Mouse (Mus musculus): Measurements from ENCODE around the gene Ntm.

The Ntm gene

DNA sequence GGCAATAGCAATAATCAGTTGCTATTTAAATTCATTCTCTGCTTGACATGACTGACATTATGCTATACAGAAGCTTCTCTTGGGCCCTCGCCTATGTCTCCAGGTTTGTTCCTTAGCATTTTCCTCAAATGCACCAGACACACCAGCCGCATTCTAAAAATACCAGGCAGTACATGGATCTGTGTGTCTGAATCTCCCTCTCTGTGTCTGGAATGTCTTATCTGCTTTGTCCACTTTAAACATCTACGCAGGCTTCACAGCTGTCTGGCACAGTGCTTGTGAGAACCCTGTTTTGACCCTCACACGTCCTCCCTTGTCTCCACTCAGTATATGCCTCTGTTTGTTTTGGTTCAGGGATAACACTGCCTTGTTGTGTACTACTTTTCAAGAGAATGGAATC, 937.3 kb downstream of the Ntm start:
- no peak for DNase-seq (ENCODE audit: low read depth)

DNA sequence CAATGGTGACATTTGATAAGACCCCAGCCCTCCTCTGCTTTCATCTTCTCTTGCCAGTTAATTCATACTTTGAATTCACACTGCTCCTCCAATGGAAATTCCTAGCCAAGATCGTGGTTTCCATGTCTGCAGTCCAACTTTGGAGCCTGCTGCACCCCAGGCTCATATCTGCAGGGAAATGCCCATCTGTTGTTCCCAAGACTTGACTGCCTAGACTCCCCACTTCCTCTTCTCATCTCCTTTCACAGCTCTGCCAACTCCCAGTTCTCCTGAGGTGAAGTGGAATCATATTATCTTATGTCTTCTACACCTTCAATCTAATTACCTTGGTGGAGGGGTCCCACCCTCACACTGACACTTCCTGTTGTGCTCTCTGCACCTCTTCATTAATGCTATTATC, 937.8 kb downstream of the Ntm start:
- DNase-seq (ENCODE audit: low read depth), result no peak

DNA sequence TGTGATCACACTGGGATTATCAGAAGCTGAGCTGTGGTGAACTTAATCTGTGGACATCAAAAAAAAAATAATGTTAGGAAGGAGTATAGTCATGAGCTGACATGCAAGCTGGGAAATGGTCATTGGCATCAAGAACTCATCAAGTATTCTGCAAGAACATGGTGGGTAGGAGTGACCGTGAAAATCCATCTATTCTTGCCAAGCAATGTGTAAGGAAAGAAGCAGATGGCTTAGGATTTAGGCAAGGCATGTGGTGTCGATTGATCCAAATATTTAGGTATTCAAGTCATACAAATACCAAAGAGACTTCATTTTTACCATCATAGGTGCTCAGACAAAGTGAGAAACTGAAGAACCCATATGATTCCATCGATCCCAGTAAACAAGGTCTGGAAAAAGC, 946.1 kb downstream of the Ntm start:
- no peak for DNase-seq (ENCODE audit: low read depth)

DNA sequence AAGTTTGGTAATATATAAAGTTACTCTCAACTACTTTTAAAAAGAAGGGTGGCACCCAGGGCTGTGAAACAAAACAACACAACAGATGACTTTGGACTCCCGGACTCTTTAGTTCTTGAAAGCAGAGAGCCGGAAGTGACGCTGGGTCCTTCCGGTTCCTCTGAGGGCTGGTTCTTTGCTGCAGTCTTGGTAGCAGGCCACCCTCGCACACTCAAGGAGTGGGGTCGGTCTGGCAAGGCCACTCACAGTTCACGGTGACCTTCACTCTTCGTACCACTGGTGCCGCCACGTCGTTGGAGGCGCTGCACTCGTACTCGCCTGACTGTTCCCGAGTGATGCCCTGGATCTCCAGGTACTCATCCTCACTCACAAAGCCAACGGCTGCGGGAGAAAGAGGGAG, 949.1 kb downstream of the Ntm start:
- no peak for DNase-seq (ENCODE audit: low read depth)

DNA sequence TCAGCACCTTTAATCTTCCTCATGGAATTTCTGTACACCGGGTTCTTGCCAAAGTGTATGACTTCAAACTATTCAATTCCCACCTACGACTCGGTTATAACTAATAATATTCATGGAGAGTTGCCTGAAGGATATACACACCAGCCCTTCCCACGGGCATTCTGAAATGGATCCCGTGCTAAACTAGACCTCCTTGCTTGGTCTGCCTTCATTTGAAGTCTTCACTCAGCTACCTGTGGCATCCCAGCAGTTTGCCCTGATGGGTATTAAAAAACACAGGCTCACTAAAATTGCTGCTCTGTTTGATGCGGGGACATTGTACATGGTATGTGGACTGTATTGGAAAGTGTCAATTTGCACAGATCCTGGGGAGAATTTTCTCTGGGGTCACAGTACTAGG, 950.4 kb downstream of the Ntm start:
- DNase-seq (ENCODE audit: low read depth), result no peak

DNA sequence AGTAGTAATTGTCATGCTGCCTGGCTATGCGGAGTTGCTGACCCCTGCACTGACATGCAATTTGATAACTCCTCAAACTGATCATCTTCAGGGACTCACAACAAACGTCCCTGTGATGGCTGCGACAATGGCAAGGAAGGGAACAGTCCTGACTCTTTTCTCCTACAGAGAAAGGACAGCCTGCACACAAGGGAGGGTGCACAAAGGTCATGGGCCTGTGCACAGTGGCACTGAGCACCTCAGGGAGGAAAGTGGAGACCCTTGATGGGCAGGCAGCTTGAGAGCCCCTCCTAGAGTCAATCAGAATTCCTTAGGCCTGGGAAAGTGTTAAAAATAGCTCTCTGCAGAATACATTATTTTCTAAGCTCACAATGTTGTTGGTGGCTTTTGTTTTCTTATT, 951.5 kb downstream of the Ntm start:
- no peak for DNase-seq (ENCODE audit: low read depth)

DNA sequence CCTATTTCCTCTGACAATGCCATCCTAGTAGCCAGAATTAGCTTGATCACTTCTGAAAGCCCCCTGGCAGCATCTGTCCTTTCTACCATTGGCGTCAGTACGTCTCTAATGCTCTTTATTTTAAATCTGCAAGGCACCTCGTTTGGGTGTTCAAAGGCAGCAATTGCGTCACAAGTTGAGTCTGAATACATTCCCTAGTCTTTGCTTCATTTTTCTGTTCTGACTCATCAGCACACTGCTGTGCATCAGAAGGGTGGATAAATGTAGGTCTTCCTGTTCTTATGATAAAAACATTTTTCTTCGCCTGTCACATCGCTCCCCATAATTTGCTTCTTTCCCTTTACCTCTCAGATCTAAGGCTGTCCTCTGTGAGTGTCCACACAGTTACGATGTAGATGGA, 958.4 kb downstream of the Ntm start:
- no peak for DNase-seq (ENCODE audit: low read depth)

DNA sequence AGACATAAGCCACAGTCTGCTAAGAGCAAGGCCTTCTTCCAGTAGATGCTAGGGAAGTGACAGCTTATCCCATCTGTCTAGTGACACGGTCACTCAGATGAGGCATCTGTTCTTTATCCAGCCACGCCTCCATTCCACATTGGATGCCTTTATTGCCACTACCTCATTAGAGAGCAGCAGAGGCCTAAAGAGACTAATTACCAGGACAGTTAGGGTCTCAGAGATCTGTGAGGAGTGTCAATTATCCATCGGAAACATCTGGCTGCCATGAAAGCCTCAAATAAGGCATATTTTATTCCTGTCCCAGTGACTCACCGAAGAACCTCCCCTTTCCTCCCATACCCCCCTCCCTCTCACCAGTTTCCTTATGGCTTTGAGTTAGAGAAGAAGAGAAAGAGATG, 963.0 kb downstream of the Ntm start:
- no peak for DNase-seq (ENCODE audit: low read depth)

DNA sequence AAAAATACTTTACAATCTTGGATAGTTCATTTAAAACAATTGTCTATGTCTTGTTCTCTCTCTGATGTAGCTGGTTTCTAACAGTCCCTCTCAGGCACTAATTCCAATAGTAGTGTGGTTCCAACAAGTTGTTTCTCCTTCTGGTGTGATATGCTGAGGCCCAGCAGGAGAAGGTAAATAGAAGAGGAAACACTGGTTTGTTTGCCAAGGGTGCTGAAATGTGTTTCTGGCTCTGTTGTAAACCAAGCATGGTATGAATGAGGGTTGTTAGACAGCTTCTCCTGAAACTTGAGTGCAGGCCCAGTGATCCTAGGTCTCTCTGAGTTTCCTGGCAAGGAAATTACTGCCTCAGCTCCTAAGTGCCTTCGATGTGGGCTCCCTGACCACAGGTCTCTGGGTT, 985.7 kb downstream of the Ntm start:
- no peak for DNase-seq (ENCODE audit: low read depth)

DNA sequence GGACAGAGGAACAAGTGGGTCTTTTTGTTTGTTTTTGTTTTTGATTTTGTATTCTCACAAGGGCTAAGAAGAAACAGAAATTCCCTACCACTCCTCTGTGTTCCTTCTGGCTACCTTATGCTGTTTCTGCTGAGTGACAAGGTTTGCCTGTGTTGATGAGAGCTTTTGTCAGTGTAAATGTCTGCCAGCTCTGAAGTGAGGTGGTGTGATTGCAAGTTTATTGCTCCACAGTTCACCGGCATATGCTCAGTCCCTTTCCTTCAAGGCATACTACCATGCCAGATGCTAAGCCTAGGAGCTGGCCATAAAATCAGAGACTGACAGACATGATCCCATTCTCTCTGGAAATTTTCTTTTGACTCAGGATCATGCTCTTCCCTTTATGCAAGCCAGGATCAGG, 993.5 kb downstream of the Ntm start:
- no peak for DNase-seq (ENCODE audit: low read depth)
